Mouse (Mus musculus) myocyte (in vitro differentiated cells): ENCODE measurements around the gene Acer1.

Experiments used
- CEBPB ChIP-seq: IDR thresholded peaks from 2 replicates; pipeline ENCODE4 v1.6.1; 2011; ENCODE audit warnings: mild to moderate bottlenecking, moderate library complexity; ENCODE audit not compliant: poor library complexity, insufficient read depth, severe bottlenecking
- E2F4 ChIP-seq: IDR thresholded peaks from one replicate; pipeline ENCODE4 v1.6.1; 2011; ENCODE audit warnings: mild to moderate bottlenecking, control low read depth, moderate library complexity; ENCODE audit not compliant: insufficient read depth
- MYOD1 ChIP-seq, 3 experiments: IDR thresholded peaks; one replicate each; pipeline ENCODE4 v1.6.1; 2011; ENCODE audit warnings: control low read depth in 2 of 3, low read depth in 2 of 3, mild to moderate bottlenecking in 2 of 3, moderate library complexity in 1 of 3; ENCODE audit not compliant: insufficient read length in 2 of 3, control insufficient read depth in 1 of 3
- POLR2A ChIP-seq: IDR thresholded peaks from one replicate; pipeline ENCODE4 v1.6.1; 2011; ENCODE audit warnings: low read depth, mild to moderate bottlenecking, control low read depth, moderate library complexity; ENCODE audit not compliant: insufficient read length
- TCF12 ChIP-seq: IDR thresholded peaks from one replicate; pipeline ENCODE4 v1.6.1; 2011; ENCODE audit warnings: mild to moderate bottlenecking, control low read depth; ENCODE audit not compliant: poor library complexity, insufficient read depth, severe bottlenecking
- USF1 ChIP-seq: IDR thresholded peaks from one replicate; pipeline ENCODE4 v1.6.1; 2011; ENCODE audit warnings: low read depth, mild to moderate bottlenecking, control low read depth, moderate library complexity

DNA sequence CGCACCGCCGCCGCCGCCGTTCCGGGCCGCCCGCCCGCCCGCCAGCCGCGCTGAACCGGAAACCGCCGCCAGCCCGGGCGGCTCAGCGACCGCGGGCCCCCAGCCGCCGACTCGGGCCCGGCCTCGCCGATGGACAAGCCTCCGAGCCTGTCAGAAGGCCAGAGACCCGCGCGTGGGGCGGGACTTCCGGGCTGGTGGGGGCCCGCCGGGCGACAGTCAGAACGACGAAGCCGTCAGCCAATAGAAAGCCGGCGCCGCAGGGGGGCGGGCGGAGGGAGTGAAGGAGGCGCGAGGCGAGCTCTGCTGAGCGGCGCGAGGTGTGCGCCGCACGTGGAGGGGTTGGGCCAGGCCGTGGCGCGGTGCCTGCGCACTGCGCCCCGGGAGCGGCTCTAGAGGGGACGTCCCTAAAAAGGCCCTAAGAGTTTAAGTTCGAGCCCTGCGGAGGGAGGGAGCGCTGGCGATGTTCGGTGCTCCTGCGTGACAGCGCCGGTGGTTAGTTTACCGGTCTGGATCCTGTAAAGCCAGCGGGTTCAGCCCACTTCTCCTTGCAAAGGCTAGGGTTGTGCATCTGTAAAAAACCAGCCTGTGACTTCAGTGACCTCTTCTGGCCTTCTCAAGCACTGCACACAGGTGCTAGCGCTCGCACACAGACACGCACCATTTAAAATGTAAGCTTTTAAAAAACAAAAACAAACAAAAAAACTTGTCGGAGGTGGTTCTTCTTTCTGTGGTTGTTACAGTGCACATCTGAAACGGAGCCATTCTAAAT lies 46.4 kb downstream of the Acer1 start, which contains the start of gene Mllt1:
- TF ChIP-seq POLR2A (peak; percentile 53), USF1 (no peak), CEBPB (no peak), TCF12 (no peak), MYOD1 (IDR thresholded peaks at IDR 0.05; ENCODE audit: control insufficient read depth in 1 of 3, insufficient read length in 2 of 3, low read depth in 2 of 3) (no peak), E2F4 (no peak)
